Mouse (Mus musculus): Measurements from ENCODE around the gene Krt80.
A peak's percentile ranks its signal among the peaks of the same experiment; 100 is the strongest.

Gene Krt80

DNA sequence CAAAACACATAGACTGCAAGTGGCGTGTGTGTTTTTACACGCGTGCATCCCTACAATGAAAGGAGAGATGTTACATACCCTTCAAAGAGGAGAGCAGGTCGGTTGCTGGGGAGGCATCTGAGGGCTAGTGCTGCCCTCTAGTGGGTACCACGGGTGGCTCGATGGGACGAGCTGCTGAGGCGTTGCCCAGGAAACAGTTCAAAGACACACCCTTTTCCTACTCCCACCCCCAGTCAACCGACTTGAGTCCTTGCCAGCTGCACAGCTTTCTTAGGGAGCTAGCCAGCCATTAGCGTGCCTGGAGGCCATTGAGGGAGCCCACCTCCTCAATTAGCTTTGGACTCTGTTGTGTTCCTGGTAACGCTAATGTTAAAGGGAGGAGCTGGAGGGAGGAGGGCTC is 54.1 kb downstream of the Krt80 start:
- DNase-seq, result peak; percentile 89 to 90

DNA sequence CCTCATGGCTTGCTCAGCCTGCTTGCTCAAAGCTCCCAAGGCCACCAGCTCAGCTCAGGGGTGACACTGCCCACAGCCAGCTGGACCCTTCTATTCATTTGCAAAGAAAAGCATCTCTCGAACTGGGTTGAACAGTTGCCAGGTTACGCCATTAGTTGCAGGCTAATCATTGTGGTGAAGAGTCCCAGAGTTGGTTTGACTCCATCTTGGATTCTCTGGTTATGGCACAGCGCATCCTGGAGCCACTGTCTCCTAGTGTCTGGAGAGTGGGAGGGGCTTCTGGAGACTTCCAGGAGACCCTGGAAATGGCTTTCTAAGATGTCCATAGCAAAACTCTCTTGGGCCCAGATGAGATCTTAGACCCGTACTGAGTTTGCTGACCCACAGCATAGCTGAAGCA is 54.6 kb downstream of the Krt80 start:
- no peak for DNase-seq

DNA sequence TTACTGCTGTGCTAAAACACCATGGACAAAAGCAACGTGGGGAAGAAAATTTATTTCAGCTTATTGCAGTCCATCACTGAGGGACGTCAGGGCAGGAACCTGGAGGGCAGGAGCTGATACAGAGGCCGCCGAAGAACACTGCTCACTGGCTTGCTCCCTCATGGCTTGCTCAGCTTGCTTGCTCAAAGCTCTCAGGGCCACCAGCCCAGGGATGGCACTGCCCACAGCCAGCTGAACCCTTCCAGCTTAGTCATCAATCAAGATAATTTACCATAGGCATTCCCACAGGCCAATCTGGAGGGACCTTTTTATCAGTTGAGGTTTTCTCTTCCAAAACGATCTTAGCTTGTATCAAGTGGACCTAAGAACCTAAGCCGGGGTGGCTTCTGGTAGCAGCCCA is 58.0 kb downstream of the Krt80 start:
- no peak for DNase-seq

DNA sequence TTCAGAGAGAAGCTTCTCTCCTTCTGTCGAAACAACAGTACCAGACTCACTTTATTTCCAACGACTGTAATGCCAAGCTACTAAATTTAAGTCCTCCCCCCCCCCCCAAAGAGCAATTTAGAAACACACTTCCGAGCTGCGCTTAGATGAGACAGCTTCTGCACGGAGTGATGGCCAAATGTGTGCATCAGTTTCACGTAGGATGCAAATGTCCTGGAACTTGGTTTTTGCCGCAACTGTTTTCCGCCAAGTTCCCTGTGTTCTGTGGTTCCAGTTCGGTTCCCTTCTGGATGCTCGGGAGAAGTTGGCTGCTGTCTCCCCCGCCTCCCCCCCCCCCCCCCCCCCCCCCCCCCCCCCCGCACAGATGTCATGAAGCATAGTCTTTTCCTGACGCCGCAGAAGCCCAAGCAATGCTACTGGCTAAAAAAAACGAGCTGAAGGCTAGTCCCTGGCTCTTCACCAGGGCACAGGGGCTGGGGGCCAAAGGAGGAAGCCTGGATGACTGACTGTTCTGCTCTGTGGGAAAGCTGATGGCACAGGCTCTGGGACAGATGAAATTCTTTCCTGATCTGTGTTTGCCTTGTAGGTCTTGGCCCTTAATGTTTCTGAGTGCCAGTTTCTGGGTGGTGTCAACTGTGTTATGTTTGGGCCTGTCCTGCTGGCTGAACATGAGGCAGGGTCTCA is 58.7 kb downstream of the Krt80 start:
- DNase-seq, result no peak

DNA sequence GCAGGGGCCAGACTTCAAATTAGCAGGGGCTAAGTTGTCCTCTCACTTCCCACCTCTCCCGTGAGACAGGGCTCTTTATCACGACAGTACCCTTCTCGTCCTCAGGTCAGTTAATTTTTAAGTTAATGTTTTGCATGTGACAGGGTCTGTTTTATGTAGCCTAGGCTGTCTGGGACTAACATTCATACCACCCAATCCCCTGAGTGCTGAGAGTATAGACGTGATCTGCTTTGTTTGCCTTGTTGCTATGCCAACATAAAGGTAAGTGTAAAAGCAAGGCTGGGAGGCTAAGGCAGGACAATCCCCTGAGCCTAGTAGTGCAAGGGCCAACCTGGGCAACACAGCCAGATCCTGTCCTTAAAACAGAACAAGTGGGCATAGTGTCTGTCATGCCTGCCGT is 60.5 kb downstream of the Krt80 start:
- no peak for DNase-seq

DNA sequence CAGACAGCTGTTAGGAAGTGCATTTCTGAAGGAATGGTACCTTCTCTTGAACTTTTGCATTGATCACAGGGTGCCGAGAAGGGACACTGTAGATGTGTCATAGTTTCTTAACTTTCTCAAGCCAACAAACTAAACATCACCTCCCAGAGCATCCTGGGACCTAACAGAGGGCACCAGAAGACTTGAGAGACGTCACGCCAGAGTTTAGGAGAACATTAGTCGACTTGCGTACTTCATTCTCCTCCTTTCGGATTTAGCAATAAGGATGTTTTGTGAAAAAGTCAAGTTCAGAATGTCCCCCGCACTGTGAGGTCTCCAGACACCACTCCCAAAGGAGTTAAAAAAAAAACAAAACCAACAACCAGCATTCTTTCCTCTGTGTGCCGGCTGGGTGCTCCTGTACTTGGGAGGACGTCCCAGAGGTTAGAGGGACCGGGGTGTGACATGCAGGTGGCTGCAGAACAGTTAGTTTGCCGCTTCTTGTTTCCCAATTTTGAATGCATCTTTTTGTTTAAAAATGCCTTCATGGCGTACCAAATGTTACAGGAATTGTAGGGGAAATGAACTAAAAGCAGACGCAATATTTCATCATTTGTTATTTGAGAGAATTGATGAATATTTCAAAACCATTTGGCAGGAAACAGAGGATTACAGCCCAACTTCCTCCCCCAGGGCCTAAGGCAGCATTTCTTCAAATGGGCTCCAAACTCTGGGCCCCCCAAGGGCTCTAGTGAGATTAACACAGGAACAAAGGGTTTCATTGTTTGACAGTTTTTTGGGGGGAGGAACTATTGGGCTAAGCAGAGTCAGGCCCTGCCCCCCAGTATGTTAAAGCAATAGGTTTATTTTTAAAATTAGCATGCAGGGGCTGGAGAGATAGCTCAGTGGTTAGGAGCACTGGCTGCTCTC is 61.3 kb downstream of the Krt80 start:
- DNase-seq, result peak in 1 of 2 experiments; percentile 13

DNA sequence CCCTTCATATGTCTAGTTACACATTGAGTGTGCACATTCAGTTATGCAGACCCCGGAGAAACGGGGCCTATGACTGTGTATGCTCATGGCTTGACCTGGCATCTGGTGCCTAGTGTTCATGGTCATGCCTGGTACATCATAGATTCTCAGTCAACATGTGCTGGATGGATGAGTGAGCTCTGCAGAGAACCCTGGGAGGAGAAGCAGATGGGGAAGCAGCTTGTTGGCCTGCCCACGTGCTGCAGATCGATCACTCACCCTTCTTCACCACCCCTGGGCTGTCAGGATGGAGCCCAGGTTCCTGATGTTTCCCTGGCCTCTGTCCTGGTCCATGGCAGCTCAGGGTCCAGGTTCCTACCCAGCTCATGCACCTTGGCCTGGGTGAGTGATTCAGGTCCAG is 63.5 kb downstream of the Krt80 start:
- no peak for DNase-seq

DNA sequence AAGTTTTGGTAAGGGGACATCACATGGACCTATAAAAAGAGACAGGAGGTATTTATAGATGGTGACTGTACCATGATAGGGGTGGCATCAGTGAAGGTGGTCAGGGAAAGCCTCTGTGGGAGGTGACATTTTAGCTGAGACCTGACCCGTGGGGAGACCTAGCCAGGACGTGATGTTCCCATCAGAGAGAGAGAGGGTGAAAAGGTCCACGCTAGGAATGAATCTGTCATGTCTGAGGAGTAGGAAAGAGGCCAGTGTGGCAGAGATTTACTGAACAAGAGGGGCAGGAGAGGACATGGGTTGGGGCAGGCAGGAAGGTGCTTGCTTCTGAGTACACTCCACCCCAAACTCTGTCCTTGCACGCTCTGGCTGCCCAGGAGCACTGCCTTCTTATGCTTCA is 66.1 kb downstream of the Krt80 start:
- no peak for DNase-seq

DNA sequence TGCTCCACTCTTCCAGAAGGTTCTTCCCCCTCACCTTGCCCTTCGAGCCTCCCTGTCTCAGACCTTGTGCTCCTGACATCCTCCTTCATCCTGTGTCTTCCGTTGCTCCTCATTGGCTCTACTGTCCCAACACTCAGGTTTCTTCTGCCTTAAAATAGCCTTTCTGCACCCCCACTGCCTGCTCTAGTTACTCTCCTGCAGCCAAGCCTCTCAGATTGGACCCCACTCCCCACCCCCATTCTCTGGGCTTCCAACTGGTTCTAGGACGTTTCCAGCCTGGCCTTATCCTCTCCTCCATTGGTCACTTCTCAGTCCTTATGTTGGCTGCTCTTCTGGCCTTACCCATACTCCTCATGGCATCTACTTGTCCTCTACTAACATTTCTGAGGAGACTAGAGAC is 67.8 kb downstream of the Krt80 start:
- DNase-seq, result no peak

DNA sequence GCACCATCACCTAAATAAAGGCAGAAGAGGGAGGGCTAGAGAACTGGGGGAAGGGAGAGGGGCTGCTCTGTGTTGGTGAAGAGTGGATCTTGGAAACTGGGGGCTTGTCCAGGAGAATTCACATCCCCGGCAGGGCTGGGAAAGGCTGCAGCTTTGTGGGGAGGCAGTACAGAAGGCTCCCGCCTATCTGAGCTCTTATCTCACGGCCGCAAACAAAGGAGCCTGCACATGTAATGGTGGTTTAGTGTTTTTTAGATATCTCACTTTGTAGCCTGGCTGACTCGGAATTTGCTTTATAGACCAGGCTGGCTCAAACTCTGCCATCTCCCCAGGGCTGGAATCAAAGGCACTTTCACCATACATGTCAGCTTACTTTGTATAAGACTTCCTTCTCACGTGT is 69.8 kb downstream of the Krt80 start:
- no peak for DNase-seq

DNA sequence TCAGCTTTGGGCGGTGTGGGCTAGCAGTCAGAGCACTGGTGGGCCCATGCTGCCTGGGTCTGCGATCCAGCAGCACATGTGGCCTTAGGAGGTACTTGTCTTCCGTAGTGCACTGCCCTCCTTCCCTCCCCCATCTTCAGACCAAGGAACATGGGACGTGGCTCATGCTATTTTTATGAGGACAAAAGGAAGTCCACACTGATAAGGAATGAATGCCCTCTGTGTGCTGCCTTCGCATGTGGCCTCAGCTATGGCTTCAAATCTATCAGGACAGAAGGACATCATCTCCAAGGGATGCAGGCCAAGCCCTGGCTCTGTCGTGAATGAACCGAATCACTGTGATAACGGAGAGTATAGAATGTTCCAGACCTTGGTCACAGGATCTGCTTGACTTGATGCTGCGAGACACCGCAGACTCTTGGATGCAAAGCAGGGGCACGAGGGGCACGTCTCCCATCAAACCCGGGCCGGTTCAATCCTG is 70.4 kb downstream of the Krt80 start:
- no peak for DNase-seq

DNA sequence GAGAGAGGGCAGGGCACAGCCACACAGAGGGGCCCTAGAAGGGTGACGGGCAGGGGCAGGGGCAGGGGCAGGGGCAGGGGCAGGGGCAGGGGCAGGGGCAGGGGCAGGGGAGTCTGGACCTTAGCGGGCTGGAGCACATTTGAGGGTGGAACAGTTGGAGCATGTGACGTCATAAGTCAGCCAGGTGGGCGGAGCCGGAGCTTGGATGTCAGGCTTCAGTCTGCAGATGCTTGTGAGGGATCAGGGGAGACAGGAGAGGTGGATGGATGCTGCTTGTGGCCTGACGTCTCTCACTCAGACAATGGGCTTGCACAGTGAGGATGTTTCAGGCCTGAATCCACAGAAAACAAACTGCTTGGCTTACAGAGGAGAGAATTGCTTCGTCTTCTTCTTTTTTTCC is 71.4 kb downstream of the Krt80 start:
- no peak for DNase-seq

DNA sequence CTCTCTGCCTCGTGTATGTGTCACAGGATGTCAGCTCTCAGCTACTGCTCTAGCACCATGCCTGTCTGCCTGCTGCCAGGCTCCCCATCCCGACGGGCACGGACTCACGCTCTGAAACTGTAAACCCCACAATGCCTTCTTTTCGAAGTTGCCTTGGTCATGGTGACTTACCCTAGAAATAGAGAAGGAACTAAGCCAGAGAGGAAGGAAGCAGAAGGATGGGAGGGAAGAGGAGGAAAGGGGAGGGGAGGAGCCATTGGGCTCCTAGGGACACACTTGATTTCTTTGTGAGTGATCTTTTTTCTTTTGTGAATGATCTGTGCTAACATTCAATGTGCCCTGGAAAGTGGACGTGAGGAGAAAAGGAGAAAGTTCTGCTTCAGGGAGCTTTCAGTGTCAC is 72.0 kb downstream of the Krt80 start:
- DNase-seq, result no peak
